Mouse (Mus musculus): ENCODE data around the gene Gldc.

GRCm38 (mm10) chr19:30202177-30202576 lies 26.9 kb upstream of the Gldc start:
- no peak for TF ChIP-seq CTCF (conservative IDR thresholded peaks at IDR 0.05; ENCODE audit: low read length)
- TF ChIP-seq POU5F1 (IDR thresholded peaks at IDR 0.05; ENCODE audit: borderline replicate concordance, low read length), result no peak

Data from E14TG2a.4 (cell line).